Mouse (Mus musculus) midbrain, embryonic 10.5 days (tissue): ENCODE data around the gene Prrt1. TPM values are rescaled to one million over a fixed set of nuclear protein-coding genes. Genes with fewer than 3 reads are reported as not detected.

Experiments
- DNase-seq: peaks from one replicate; pipeline ENCODE4 v3.0.0-alpha.2; 2017; ENCODE audit warnings: low spot score
- H3K27ac ChIP-seq: fragments of 300-500 bp; sonication (generic); replicated peaks from 2 replicates; pipeline ENCODE4 v1.5.1; 2016; ENCODE audit warnings: mild to moderate bottlenecking
- H3K27me3 ChIP-seq: fragments of 300-500 bp; sonication (generic); 2 replicates; pipeline ENCODE4 v1.6.1; 2016; ENCODE audit warnings: low read depth, mild to moderate bottlenecking; ENCODE audit not compliant: poor library complexity, severe bottlenecking
- H3K36me3 ChIP-seq: fragments of 300-500 bp; sonication (generic); 2 replicates; pipeline ENCODE4 v1.6.1; 2016; ENCODE audit warnings: mild to moderate bottlenecking, moderate library complexity
- H3K4me1 ChIP-seq: fragments of 300-500 bp; sonication (generic); 2 replicates; pipeline ENCODE4 v1.6.1; 2016
- H3K4me3 ChIP-seq: fragments of 300-500 bp; sonication (generic); 2 replicates; pipeline ENCODE4 v1.5.1; 2016; ENCODE audit warnings: mild to moderate bottlenecking, moderate library complexity
- H3K9me3 ChIP-seq: fragments of 300-500 bp; sonication (generic); replicated peaks from 2 replicates; pipeline ENCODE4 v1.6.1; 2016; ENCODE audit warnings: mild to moderate bottlenecking
- WGBS: fragments of 180-500 bp; shearing (Covaris S2); methylation state at CpG from one replicate; pipeline ENCODE4 v1.1.7; 2016; 5-methylcytosine and 5-hydroxymethylcytosine counted together
- polyA plus RNA-seq: library from polyadenylated mRNA; unstranded; fragments of >200 nt; fragmentation: Nextera tagmentation; extraction: Ambion mirVana; gene quantifications from 2 replicates; pipeline ENCODE4 v1.2.1, GENCODE M21; 2016

The Prrt1 gene
- polyA plus RNA-seq, 1 experiment from 2014 or later = 0.54 TPM

- Histone ChIP-seq H3K9me3 (no peaks in the 10 kb centered on the region), H3K4me1 (peaks cover 60% of the 10 kb centered on the region), H3K27ac (peak within 1 kb of the TSS; percentile 94), H3K4me3 (peak within 1 kb of the TSS; percentile 98), H3K27me3 (no peaks in the 10 kb centered on the region), H3K36me3 (peaks cover 41% of the 10 kb centered on the region)
- WGBS = under 1% methylated on average over 35 of the region's 35 CpGs
- DNase-seq = peak; percentile 100
Measured at GRCm38 (mm10) chr17:34604061-34604508, 25.2 kb upstream of the Prrt1 start, which contains the start of gene Agpat1. Gene Agpat1 (plus strand): TSS chr17:34604262.

GRCm38 (mm10) chr17:34604511-34605237, 24.7 kb upstream of the Prrt1 start:
- peaks cover 40% of the 10 kb centered on the region for H3K36me3 ChIP-seq
- DNase-seq = no peak
- 21% methylated on average over 24 of the region's 24 CpGs for WGBS
- H3K4me1 ChIP-seq = peaks cover 57% of the 10 kb centered on the region
- no peaks in the 10 kb centered on the region for H3K27me3 ChIP-seq
- no peaks in the 10 kb centered on the region for H3K9me3 ChIP-seq
- peak overlapping the region; percentile 94 for H3K27ac ChIP-seq
- H3K4me3 ChIP-seq = peak overlapping the region; percentile 98

GRCm38 (mm10) chr17:34605609-34606008, 23.7 kb upstream of the Prrt1 start:
- peaks cover 57% of the 10 kb centered on the region for H3K4me1 ChIP-seq
- peak overlapping the region; percentile 94 for H3K27ac ChIP-seq
- no peaks in the 10 kb centered on the region for H3K9me3 ChIP-seq
- peaks cover 39% of the 10 kb centered on the region for H3K36me3 ChIP-seq
- DNase-seq = peak; percentile 94
- peak overlapping the region; percentile 98 for H3K4me3 ChIP-seq
- under 1% methylated on average over 27 of the region's 30 CpGs for WGBS
- H3K27me3 ChIP-seq = no peaks in the 10 kb centered on the region

- peaks cover 57% of the 10 kb centered on the region for H3K4me1 ChIP-seq
- no peaks in the 10 kb centered on the region for H3K9me3 ChIP-seq
- DNase-seq = no peak
- peak overlapping the region; percentile 98 for H3K4me3 ChIP-seq
- H3K27ac ChIP-seq = peak overlapping the region; percentile 94
- H3K27me3 ChIP-seq = no peaks in the 10 kb centered on the region
- 21% methylated on average over 32 of the region's 32 CpGs for WGBS
- H3K36me3 ChIP-seq = peaks cover 39% of the 10 kb centered on the region
Measured at GRCm38 (mm10) chr17:34606186-34607039, 22.9 kb upstream of the Prrt1 start.

GRCm38 (mm10) chr17:34607997-34608396, 21.3 kb upstream of the Prrt1 start:
- no peak for DNase-seq
- Histone ChIP-seq H3K4me3 (0 out of 2 replicates have a peak overlapping the region, but pooled peaks have one; percentile 98), H3K9me3 (no peaks in the 10 kb centered on the region), H3K4me1 (peaks cover 42% of the 10 kb centered on the region), H3K27ac (no peak overlapping the region), H3K36me3 (peaks cover 47% of the 10 kb centered on the region), H3K27me3 (no peaks in the 10 kb centered on the region)
- WGBS = 94% methylated on average over 7 of the region's 7 CpGs

- H3K4me3 ChIP-seq = no peak overlapping the region
- 93% methylated on average over 8 of the region's 8 CpGs for WGBS
- H3K36me3 ChIP-seq = peaks cover 76% of the 10 kb centered on the region
Measured at GRCm38 (mm10) chr17:34611050-34611449, 18.3 kb upstream of the Prrt1 start.

GRCm38 (mm10) chr17:34613054-34613645, 16.2 kb upstream of the Prrt1 start:
- peaks cover 83% of the 10 kb centered on the region for H3K36me3 ChIP-seq
- peaks cover 16% of the 10 kb centered on the region for H3K4me1 ChIP-seq
- H3K27ac ChIP-seq = no peak overlapping the region
- H3K9me3 ChIP-seq = no peaks in the 10 kb centered on the region
- 92% methylated on average over 11 of the region's 11 CpGs for WGBS
- H3K4me3 ChIP-seq = no peak overlapping the region
- no peaks in the 10 kb centered on the region for H3K27me3 ChIP-seq
- no peak for DNase-seq

More at GRCm38 (mm10) chr17:34611050-34611449, 18.3 kb upstream of the Prrt1 start:
- DNase-seq = no peak
- no peak overlapping the region for H3K27ac ChIP-seq
- no peaks in the 10 kb centered on the region for H3K27me3 ChIP-seq
- H3K9me3 ChIP-seq = no peaks in the 10 kb centered on the region
- peaks cover 31% of the 10 kb centered on the region for H3K4me1 ChIP-seq

- no peak overlapping the region for H3K27ac ChIP-seq
- 90% methylated on average over 10 of the region's 10 CpGs for WGBS
- H3K36me3 ChIP-seq = peaks cover 78% of the 10 kb centered on the region
Measured at GRCm38 (mm10) chr17:34613830-34614229, 15.5 kb upstream of the Prrt1 start.

GRCm38 (mm10) chr17:34615871-34616270, 13.5 kb upstream of the Prrt1 start, which contains the start of gene Egfl8:
Gene Egfl8 (minus strand): TSS chr17:34615971.
- 72% methylated on average over 6 of the region's 6 CpGs for WGBS
- peak within 1 kb of the TSS; percentile 53; the same call in 1 of the 2 replicates for H3K27ac ChIP-seq

More at GRCm38 (mm10) chr17:34613830-34614229, 15.5 kb upstream of the Prrt1 start:
- Histone ChIP-seq H3K9me3 (no peaks in the 10 kb centered on the region), H3K27me3 (no peaks in the 10 kb centered on the region), H3K4me1 (peaks cover 11% of the 10 kb centered on the region), H3K4me3 (peak overlapping the region; percentile 11; the same call in 1 of the 2 replicates)
- DNase-seq = no peak

GRCm38 (mm10) chr17:34618999-34619398, 10.3 kb upstream of the Prrt1 start:
- Histone ChIP-seq H3K27me3 (no peaks in the 10 kb centered on the region), H3K9me3 (no peaks in the 10 kb centered on the region), H3K27ac (no peak overlapping the region), H3K4me3 (no peak overlapping the region), H3K36me3 (peaks cover 70% of the 10 kb centered on the region), H3K4me1 (peaks cover 10% of the 10 kb centered on the region)
- WGBS = 19% methylated on average over 6 of the region's 6 CpGs
- DNase-seq = peak; percentile 64

More at GRCm38 (mm10) chr17:34615871-34616270, 13.5 kb upstream of the Prrt1 start, which contains the start of gene Egfl8:
- Histone ChIP-seq H3K4me1 (peaks cover 10% of the 10 kb centered on the region), H3K4me3 (no peak within 1 kb of the TSS), H3K9me3 (no peaks in the 10 kb centered on the region), H3K27me3 (no peaks in the 10 kb centered on the region), H3K36me3 (peaks cover 72% of the 10 kb centered on the region)
- DNase-seq = no peak

- DNase-seq = no peak
- peaks cover 61% of the 10 kb centered on the region for H3K36me3 ChIP-seq
Measured at GRCm38 (mm10) chr17:34621006-34621405, 8.3 kb upstream of the Prrt1 start.

GRCm38 (mm10) chr17:34623161-34623560, 6.2 kb upstream of the Prrt1 start:
- H3K27ac ChIP-seq = no peak overlapping the region
- H3K36me3 ChIP-seq = peaks cover 44% of the 10 kb centered on the region
- 92% methylated on average over 9 of the region's 9 CpGs for WGBS
- peaks cover under 1% of the 10 kb centered on the region; the same call in 1 of the 2 replicates for H3K27me3 ChIP-seq
- no peak for DNase-seq
- H3K4me3 ChIP-seq = no peak overlapping the region
- peaks cover 24% of the 10 kb centered on the region for H3K4me1 ChIP-seq
- no peaks in the 10 kb centered on the region for H3K9me3 ChIP-seq

More at GRCm38 (mm10) chr17:34621006-34621405, 8.3 kb upstream of the Prrt1 start:
- Histone ChIP-seq H3K27me3 (no peaks in the 10 kb centered on the region), H3K4me3 (no peak overlapping the region), H3K4me1 (peaks cover 8% of the 10 kb centered on the region), H3K27ac (no peak overlapping the region), H3K9me3 (no peaks in the 10 kb centered on the region)
- 94% methylated on average over 8 of the region's 8 CpGs for WGBS
